Mouse (Mus musculus) G1E (cell line): ENCODE measurements around the gene Bach1. TPM values are rescaled to one million over a fixed set of nuclear protein-coding genes. Genes with fewer than 3 reads are reported as not detected.

ENCODE experiments used
- ATAC-seq: 2 replicates; pipeline ENCODE4 v1.8.0; 2016; ENCODE audit warnings: mild to moderate bottlenecking; ENCODE audit not compliant: insufficient number of reproducible peaks, poor library complexity, low FRiP score, severe bottlenecking; ENCODE audit errors: extremely low read depth
- DNase-seq: peaks from one replicate; pipeline ENCODE4 v3.0.0; 2012; ENCODE audit warnings: low spot score
- H3K27me3 ChIP-seq: 2 replicates; pipeline ENCODE4 v1.6.1; 2012; ENCODE audit warnings: mild to moderate bottlenecking, low read length, inconsistent platforms; ENCODE audit not compliant: insufficient read depth
- H3K36me3 ChIP-seq: replicated peaks from 2 replicates; pipeline ENCODE3; 2012; ENCODE audit warnings: mild to moderate bottlenecking, inconsistent platforms
- H3K4me1 ChIP-seq: 2 replicates; pipeline ENCODE4 v1.6.1; 2012; ENCODE audit warnings: low read depth, low read length, inconsistent platforms, mixed read lengths; ENCODE audit not compliant: insufficient read depth
- H3K4me3 ChIP-seq: 2 replicates; pipeline ENCODE4 v1.5.1; 2012; ENCODE audit warnings: low read depth, mild to moderate bottlenecking, inconsistent platforms, low read length, moderate library complexity, mixed read lengths
- H3K9me3 ChIP-seq: replicated peaks from 2 replicates; pipeline ENCODE4 v1.6.1; 2012; ENCODE audit warnings: inconsistent platforms
- CTCF ChIP-seq: IDR thresholded peaks from 2 replicates; pipeline ENCODE4 v1.5.1; 2012; ENCODE audit warnings: low read depth, low read length, inconsistent platforms, mixed read lengths
- GATA1 ChIP-seq: IDR thresholded peaks from 2 replicates; pipeline ENCODE4 v1.6.1; 2012; ENCODE audit warnings: borderline replicate concordance, low read length, inconsistent platforms, mixed read lengths
- GATA2 ChIP-seq: IDR thresholded peaks from 2 replicates; pipeline ENCODE4 v1.6.1; 2012; ENCODE audit warnings: low read depth, low read length, inconsistent platforms, borderline replicate concordance
- POLR2AphosphoS5 ChIP-seq: IDR thresholded peaks from 2 replicates; pipeline ENCODE4 v1.6.1; 2012; ENCODE audit warnings: low read depth, low read length, inconsistent platforms; ENCODE audit not compliant: insufficient replicate concordance
- TAL1 ChIP-seq: conservative IDR thresholded peaks from 2 replicates; pipeline ENCODE4 v1.6.1; 2012; ENCODE audit warnings: low read depth, low read length, inconsistent platforms, mixed read lengths
- polyA plus RNA-seq: library from polyadenylated mRNA; stranded (reverse); fragments of >175 nt; gene quantifications from 2 replicates; pipeline ENCODE4 v1.2.3, GENCODE M21; 2012
- total RNA-seq, 2 experiments: library from RNA; stranded (forward) in 1 of 2; stranded (reverse) in 1 of 2; fragments of 200-1000 nt in 1 of 2; fragments of >200 nt in 1 of 2; fragmentation: Nextera tagmentation in 1 of 2; gene quantifications; 2 replicates each; pipeline ENCODE4 v1.2.3; 2014 to 2017

Bach1 gene
- total and polyA plus RNA-seq, 3 experiments, result 4.9 to 32.5 (median 15.7) TPM

GRCm38 (mm10) chr16:87656771-87657170 lies 42.0 kb upstream of the Bach1 start:
- Histone ChIP-seq H3K9me3 (no peaks in the 10 kb centered on the region), H3K36me3 (no peaks in the 10 kb centered on the region), H3K4me1 (no peaks in the 10 kb centered on the region), H3K27me3 (0 out of 2 replicates have a peak, but pooled peaks cover 5% of the 10 kb centered on the region), H3K4me3 (no peak overlapping the region)
- TF ChIP-seq GATA2, result no peak
- TF ChIP-seq POLR2AphosphoS5, result no peak
- TF ChIP-seq TAL1, result no peak
- no peak for TF ChIP-seq CTCF
- no peak for DNase-seq
- ATAC-seq, result no peak

GRCm38 (mm10) chr16:87657291-87657690 lies 41.5 kb upstream of the Bach1 start:
- no peaks in the 10 kb centered on the region for H3K4me1 ChIP-seq
- ATAC-seq (no peak), DNase-seq (no peak)
- TF ChIP-seq POLR2AphosphoS5 (no peak), GATA2 (no peak), TAL1 (no peak), GATA1 (no peak), CTCF (no peak)
- H3K9me3 ChIP-seq, result no peaks in the 10 kb centered on the region
- no peaks in the 10 kb centered on the region for H3K36me3 ChIP-seq
- no peak overlapping the region for H3K4me3 ChIP-seq
- 0 out of 2 replicates have a peak, but pooled peaks cover 5% of the 10 kb centered on the region for H3K27me3 ChIP-seq

- 0 out of 2 replicates have a peak, but pooled peaks cover 5% of the 10 kb centered on the region for H3K27me3 ChIP-seq
- no peaks in the 10 kb centered on the region for H3K9me3 ChIP-seq
- no peaks in the 10 kb centered on the region for H3K36me3 ChIP-seq
- H3K4me1 ChIP-seq, result no peaks in the 10 kb centered on the region
- ATAC-seq (no peak), DNase-seq (no peak)
- H3K4me3 ChIP-seq, result no peak overlapping the region
- TF ChIP-seq CTCF, result no peak
- no peak for TF ChIP-seq GATA2
- no peak for TF ChIP-seq TAL1
- no peak for TF ChIP-seq POLR2AphosphoS5
- TF ChIP-seq GATA1, result no peak
Measured at GRCm38 (mm10) chr16:87661024-87661471, 37.7 kb upstream of the Bach1 start.

GRCm38 (mm10) chr16:87661636-87662035 lies 37.1 kb upstream of the Bach1 start:
- no peaks in the 10 kb centered on the region for H3K36me3 ChIP-seq
- no peaks in the 10 kb centered on the region for H3K9me3 ChIP-seq
- ATAC-seq (no peak), DNase-seq (no peak)
- H3K4me3 ChIP-seq, result no peak overlapping the region
- H3K4me1 ChIP-seq, result no peaks in the 10 kb centered on the region
- 0 out of 2 replicates have a peak, but pooled peaks cover 5% of the 10 kb centered on the region for H3K27me3 ChIP-seq
- TF ChIP-seq POLR2AphosphoS5 (no peak), GATA2 (no peak), CTCF (no peak)

GRCm38 (mm10) chr16:87662528-87662927 lies 36.2 kb upstream of the Bach1 start:
- Histone ChIP-seq H3K4me1 (no peaks in the 10 kb centered on the region), H3K27me3 (0 out of 2 replicates have a peak, but pooled peaks cover 5% of the 10 kb centered on the region), H3K9me3 (no peaks in the 10 kb centered on the region), H3K36me3 (no peaks in the 10 kb centered on the region), H3K4me3 (no peak overlapping the region)
- DNase-seq, result no peak
- ATAC-seq, result no peak
- TF ChIP-seq GATA2 (no peak), POLR2AphosphoS5 (no peak), GATA1 (no peak), TAL1 (no peak), CTCF (no peak)

- 0 out of 2 replicates have a peak, but pooled peaks cover 5% of the 10 kb centered on the region for H3K27me3 ChIP-seq
- TF ChIP-seq CTCF, result no peak
- TF ChIP-seq POLR2AphosphoS5, result no peak
- no peak for TF ChIP-seq GATA1
- no peak for TF ChIP-seq GATA2
- no peak for TF ChIP-seq TAL1
- no peaks in the 10 kb centered on the region for H3K9me3 ChIP-seq
- no peaks in the 10 kb centered on the region for H3K4me1 ChIP-seq
- DNase-seq (no peak), ATAC-seq (no peak)
- H3K36me3 ChIP-seq, result no peaks in the 10 kb centered on the region
- H3K4me3 ChIP-seq, result no peak overlapping the region
Measured at GRCm38 (mm10) chr16:87663890-87664289, 34.9 kb upstream of the Bach1 start.

GRCm38 (mm10) chr16:87665246-87665645 lies 33.5 kb upstream of the Bach1 start:
- Histone ChIP-seq H3K4me1 (no peaks in the 10 kb centered on the region), H3K36me3 (no peaks in the 10 kb centered on the region), H3K4me3 (no peak overlapping the region), H3K9me3 (no peaks in the 10 kb centered on the region), H3K27me3 (0 out of 2 replicates have a peak, but pooled peaks cover 5% of the 10 kb centered on the region)
- TF ChIP-seq TAL1 (no peak), POLR2AphosphoS5 (no peak), GATA1 (no peak), CTCF (no peak), GATA2 (no peak)
- DNase-seq (no peak), ATAC-seq (no peak)
